Mouse (Mus musculus): ENCODE measurements around the gene Mprip. TPM values are rescaled to one million over a fixed set of nuclear protein-coding genes. Genes with fewer than 3 reads are reported as not detected.
A peak's percentile ranks its signal among the peaks of the same experiment; 100 is the strongest.
"Not testable (repeated sequence)": the region's sequence is repeated elsewhere in the genome, so short reads cannot be mapped to it uniquely, and the experiment has no call there.

Gene Mprip
- total RNA-seq, 2 experiments from 2014 or later, result 276 to 286 TPM

DNA sequence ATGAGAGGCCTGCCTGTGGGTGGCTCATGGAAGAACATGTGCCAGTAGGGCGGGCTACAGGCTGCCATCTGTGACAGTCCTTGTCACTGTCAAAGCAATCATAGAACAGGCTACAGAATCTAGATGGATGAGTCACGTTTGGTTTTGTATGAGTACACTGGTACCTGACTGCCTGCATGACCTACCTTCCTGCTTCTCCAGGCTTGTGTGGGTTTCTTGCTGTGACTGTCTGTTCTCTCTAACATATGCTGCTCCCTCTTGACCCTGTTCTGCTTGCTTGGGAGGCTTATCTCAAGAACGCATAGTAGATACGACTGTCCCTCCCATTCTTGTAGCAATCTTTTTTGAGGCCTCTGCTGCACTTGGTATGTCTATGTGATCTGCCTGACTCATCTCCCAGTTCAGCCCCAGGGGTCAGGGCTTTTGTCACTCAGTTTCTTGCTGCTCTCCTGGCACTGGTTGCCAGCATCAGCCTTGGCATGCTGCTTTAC, 56.7 kb downstream of the Mprip start:
- peak; percentile 70 to 71 for DNase-seq

DNA sequence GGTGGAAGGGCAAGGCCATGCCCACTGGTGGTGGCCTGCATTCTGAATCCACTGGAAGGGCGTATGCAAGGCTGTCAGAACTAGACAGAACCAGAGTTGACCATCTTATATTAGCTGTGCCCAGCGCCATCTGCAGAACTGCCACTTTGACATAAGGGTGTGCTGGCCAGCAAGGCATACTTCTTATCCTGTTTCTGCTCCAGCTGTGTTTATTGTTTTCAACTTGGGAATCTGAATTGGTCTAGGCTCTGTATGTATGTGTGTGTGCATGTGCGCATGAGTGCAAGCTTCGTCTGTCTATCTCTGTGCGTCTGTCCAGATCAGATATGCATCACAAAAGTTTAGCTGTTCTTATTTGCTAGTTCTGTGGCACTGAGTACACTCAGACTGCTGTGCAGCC, 58.1 kb downstream of the Mprip start:
- no peak for DNase-seq

DNA sequence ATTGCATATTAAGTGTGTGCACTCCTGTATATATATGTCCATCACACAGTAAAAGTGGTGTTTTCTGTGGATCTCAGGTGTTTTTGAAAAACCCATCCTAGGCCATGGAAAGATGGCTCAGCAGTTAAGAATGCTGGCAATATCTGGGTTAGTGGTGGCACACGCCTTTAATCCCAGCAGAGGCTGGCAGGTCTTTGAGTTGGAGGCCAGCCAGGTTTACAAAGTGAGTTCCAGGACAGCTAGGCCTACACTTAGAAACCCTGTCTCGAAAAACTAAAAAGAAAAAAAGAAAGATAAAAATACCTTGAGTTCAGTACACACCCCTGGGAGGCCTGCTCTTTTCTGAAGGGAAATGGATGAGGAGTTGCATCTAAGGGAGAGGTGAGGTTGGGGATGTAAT, 60.3 kb downstream of the Mprip start:
- no peak for DNase-seq

DNA sequence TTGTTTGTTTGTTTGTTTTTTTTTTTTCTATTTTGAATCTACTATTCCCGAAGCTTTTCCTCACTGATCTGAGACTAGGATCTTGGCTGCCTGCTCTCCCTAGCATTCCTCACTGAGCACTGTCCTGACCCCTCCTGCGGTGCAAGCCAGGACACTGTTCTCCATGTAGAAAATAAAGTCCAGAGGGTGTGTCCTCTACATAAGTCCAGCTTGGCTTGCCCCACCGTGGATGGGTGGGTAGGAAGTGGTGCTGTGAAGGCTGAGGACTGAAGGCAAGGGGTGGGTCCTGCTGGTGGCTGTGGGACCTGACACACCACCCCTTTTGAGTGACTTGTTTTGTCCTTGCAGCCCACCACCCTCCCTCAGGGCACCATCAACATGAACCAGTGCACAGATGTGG, 66.1 kb downstream of the Mprip start:
- DNase-seq, result no peak

DNA sequence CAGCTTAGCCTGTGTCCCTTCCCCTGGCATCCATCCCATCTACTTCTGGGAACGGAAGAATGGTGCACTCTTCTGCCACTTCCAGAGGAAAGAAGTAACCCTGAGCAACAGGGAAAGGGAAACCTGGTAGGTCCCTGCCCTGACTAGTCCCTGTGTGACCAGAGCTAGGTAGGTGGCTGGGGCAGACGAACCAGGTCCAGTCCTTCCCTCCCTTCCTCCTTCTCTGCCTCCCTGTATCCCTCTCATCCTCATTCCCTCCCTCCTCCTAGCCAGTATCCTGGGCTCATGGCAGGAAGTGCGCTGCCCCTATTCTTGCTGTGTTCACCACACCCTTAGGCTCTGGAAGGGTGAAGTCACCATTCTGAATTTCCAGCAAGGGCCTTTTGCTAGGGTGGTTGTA, 70.7 kb downstream of the Mprip start:
- no peak for DNase-seq

DNA sequence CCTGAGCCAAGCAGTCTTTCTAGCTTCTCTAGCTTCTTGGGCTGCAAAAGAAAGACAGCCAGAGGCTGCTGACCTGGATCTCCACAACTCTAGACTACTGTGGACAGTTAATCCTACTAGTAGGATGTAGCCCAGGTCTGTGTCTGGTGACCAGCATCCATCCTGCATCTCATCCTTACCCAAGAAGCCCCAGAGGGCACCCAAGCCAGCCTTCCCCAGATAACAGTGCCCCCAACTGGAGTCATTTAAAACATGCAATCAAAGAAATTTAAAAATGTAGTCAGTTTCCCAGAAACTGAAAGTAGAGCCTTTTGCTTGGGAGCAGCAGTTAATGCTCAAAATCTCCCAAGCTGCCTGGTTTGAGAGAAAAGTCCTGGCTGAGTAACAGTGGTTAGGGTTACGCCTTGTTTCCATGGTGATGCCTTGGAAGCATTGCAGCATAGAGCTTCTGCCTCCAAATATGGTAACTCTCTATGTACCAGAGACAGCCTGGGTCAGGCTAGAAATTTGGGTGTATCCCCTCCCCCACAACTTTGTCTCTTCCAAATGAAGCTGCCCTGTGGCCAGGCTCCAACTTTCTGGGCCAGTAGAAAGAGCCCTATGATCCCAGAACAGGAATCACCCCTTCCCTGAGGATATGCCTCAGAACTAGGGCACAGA, 71.4 kb downstream of the Mprip start:
- peak; percentile 55 to 58 for DNase-seq

DNA sequence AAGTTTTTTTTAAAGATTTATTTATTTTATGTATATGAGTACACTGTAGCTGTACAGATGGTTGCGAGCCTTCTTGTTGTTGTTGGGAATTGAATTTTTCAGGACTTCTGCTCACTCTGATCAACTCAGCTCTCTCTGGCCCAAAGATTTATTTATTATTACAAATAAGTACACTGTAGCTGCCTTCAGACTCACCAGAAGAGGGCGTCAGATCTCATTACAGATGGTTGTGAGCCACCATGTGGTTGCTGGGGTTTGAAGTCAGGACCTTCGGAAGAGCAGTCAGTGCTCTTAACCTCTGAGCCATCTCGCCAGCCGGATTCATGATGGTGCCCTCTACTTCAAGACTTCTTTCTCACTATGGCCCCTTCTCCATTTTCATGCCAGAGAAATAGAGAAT, 72.5 kb downstream of the Mprip start:
- not testable (repeated sequence) for DNase-seq

DNA sequence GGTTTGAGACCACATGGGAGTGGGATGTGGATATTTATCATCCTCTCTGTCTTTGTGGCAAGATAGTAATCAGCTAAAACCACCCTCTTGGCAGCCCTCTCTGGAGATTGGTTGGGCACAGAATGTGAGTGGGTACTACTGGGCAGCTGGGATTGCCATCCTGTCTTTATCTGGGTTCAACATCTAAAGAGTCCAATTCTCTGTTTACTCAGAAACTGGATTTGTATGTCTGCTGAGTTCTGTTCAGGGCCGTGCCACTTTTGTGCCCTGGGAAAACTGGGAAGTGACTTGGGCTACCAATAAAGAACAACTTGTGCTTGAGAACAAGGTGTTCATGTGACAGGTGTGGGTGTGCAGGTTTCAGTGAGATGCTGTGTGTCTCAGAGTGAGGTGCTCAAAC, 73.2 kb downstream of the Mprip start:
- no peak for DNase-seq

DNA sequence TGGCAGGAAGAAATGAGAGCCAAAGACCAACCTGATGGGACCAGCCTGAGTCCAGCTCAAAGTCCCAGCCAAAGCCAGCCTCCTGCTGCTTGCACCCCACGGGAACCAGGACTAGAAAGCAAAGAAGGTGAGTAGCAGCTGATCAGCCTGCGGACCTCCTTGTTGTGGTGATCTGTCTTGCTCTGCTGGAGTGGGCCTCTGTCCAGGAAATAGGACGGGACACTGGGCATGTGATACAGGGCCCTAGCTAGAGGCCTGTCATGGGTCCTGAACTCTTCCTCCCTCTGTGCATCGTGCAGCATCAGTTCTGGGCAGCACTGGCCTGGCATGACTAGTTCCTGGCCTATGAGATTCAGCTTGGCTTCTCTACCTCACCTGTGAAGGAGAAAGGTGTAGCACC, 74.8 kb downstream of the Mprip start:
- DNase-seq, result not testable (repeated sequence)

DNA sequence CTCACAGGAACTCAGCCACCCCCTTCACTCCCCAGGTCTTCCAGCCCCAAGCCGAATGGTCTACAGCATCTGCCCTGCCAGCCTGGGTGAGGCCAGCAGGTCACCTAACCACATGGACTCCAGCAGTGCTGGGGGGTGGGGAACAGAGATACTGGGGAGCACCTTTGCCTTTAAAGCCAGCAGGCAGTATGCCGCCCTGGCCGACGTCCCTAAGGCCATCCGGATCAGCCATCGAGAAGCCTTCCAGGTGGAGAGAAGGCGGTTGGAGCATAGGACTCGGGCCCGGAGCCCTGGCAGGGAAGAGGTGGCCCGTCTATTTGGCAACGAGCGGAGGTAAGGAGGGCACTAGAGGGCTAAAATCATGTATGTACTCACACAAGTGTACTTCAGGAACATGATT, 76.1 kb downstream of the Mprip start:
- no peak for DNase-seq

DNA sequence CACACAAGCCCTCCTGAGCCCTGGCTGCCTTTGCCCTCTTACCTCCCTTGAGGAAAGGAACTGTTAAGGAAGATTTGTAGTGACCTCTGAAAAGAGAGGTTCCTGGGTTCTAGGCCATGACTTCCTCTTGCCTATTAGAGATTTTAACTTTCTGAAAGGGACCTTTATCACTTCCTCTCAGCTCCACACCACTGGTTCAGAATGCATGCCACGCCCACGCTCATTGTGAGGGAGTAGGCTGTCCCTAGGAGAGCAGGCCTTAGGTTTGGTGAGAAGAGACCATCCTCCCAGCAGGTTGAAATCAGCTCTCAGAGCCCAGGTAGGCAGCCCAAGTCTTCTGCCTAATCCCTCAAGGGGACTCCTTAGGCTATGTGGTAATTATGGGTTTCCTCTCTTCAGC, 78.9 kb downstream of the Mprip start:
- no peak for DNase-seq

DNA sequence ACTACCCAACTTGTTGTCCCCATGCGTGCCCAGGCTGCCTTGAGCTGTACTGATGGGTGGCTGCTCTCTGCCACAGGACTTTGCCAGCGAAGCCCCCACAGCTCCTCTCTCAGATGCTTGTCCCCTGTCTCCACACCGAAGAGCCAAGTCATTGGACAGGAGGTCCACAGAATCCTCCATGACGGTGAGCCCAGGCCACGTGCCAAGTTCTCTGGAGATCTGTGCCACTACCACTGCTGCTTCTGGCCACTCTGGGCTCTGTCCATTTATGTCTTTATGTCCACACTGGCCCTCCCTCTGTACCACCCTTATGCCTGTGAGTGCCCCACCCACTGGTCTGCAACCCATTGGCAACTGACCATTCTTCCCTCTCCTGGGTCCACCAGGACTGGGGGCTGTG, 80.8 kb downstream of the Mprip start:
- DNase-seq, result no peak

DNA sequence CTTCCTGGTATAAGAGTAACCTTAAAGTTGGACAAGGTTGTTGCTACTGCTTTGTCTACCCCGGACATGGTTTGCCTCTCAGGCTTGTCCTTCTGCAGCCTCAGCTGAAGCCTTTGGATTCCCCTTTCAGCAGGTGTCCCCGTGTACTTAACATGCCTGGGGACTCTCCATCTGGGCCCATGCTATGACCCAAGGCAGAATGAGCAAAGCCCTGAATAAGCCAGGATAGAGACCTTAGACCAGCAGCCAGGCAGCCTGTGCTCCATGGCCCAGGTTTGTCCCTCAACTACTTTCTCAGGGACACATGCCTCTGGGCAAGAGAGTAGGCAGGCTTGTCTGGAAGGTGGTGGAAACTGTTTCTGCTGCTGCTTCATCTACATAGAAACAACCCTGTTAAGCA, 82.2 kb downstream of the Mprip start:
- DNase-seq, result no peak

DNA sequence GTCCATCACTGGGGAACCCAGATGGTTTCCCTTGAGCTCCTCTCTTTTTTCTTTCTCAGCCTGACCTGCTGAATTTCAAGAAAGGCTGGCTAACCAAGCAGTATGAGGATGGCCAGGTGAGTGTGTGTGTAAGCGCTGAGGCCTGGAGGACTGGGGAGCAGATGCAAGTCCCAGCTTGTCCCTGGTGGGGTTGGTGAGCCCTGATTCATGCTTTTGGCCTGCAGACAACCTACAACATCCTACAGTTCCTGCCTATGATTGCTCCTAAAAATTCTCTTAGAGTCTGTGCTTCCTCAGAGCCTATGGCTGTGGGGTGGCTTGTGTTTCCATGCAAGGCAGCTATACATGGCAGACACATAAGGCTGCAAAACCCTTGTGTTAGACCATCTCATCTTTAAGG, 82.6 kb downstream of the Mprip start:
- no peak for DNase-seq

DNA sequence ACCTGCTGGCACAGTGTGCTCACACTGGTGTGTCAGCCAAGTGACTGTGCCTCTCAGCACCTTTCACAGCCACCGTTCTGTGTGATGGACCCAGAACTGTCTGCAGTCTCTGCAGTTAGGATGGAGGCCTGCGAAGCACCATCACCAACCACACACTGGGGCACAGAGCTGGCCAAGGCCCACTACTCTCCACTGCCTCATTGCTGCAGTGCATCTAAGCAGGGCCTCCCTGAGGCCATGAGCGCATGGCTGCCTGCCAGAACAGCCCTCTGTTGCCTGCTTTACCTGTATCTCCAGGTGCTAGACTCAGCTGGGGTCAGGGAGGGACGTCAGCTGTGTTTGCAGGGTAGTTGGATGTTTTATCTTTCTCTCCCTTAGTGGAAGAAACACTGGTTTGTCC, 83.3 kb downstream of the Mprip start:
- DNase-seq, result no peak

DNA sequence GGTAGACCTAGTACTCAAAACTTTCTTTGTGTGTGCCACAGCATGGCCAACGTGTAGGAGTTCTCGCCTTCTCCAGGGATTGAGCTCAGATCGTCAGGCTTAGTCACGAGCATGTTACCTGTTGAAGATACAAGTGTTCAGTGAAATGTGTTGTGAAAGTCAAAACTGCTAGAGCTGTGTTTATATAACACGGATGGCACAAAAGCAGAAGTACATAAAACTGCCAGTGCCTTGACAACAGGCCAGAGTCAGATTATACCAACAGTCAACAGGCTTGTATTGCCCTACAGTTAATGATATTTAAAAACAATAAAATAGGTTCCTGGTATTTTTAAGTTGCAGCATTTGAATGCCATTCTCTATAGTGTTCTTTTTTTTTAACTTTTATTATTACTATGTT, 84.7 kb downstream of the Mprip start:
- DNase-seq, result no peak

DNA sequence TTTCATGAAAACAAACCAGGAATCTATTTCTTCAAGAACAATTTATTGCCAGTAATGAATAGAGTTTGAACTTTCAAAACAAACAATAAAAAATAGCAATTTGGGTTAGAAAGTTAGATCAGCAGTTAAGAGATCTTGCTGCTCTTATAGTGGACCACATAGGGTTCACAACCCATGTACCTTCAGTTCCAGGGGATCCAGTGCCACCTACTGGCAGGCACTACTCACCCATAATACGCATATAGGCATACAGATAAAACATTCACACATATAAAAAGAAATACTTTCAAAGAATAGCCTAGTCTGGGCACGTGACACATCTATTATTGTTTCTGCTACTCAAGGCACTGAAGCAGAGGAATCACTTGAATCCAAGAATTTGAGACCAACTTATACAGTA, 85.5 kb downstream of the Mprip start:
- no peak for DNase-seq

DNA sequence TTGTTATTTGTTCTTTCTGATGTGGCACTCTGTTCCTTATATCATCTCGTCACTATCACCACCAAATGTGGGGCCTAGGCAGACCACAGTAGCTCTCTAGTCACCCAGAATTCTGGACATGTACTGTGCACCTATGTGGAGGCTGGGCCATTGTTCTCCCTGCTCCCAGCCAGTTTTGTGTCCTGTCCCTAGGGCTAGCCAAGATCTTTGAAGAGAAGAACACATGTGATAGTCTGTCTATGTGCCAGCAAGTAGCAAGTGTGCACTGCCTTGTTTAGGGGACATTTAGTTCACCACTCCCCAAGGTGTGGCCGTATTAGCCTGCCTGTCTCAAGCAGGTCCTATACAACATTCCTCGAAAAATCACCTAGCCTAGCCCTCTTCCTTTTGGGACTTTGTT, 87.9 kb downstream of the Mprip start:
- no peak for DNase-seq

DNA sequence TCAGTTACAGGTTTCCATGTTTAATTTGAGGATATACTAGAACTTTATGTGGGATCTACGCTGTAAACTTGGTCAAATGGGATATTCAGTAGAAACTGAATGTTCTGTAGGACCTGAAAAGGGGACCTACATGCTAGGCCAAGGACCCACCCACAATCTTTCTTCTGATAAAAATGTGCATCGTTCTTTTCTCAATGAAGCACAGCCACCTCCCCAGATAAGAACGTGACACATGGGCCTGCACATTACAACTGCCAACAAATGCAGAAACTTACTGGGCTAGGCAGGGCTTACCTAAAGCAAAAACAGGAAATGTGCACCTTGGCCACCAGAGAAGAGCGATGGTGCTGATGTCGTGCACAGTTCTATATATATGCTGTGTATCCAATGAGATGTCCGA, 93.4 kb downstream of the Mprip start:
- DNase-seq, result no peak

DNA sequence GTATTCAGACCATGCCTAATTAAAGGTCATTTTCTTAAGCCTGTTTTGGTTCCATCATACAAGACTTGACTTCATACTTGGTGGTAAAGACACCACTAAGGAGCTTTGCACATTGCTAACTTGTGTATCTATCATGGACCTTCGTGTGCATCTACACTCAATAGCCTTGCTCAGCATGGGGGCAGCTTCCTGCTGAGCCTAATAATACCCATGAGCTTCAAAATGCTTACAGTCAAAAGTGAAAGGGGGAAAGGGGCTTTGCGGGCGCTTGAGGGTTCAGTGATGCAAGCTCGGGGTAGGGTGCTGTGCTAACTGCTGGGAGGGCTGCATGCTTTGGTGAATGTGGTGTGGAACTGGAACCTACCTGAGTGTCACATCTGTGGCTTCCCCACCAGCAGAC, 95.2 kb downstream of the Mprip start:
- no peak for DNase-seq

DNA sequence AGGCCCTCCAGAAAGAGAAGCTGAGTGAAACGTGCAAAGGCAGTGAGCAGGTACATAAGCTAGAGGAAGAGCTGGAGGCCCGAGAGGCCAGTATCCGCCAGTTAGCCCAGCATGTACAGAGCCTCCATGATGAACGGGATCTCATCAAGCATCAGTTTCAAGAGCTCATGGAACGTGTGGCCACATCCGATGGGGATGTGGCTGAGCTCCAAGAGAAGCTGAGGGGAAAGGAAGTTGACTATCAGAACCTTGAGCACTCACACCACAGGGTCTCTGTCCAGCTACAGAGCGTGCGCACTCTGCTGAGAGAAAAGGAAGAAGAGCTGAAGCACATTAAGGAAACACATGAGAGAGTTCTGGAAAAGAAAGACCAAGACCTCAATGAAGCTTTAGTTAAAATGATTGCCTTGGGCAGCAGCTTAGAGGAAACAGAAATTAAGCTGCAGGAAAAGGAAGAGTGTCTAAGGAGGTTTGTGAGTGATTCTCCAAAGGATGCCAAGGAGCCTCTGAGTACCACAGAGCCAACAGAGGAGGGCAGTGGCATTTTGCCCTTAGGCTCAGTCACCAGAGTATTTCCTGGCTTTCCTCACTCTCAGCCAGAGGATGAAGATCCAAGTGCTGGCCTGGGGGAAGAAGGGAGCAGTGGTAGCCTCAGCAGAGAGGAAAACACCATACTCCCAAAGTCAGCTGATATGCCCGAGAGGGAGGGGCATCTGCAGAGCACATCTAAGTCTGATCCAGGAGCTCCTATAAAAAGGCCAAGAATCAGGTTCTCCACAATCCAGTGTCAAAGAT, 97.3 kb downstream of the Mprip start:
- no peak for DNase-seq

DNA sequence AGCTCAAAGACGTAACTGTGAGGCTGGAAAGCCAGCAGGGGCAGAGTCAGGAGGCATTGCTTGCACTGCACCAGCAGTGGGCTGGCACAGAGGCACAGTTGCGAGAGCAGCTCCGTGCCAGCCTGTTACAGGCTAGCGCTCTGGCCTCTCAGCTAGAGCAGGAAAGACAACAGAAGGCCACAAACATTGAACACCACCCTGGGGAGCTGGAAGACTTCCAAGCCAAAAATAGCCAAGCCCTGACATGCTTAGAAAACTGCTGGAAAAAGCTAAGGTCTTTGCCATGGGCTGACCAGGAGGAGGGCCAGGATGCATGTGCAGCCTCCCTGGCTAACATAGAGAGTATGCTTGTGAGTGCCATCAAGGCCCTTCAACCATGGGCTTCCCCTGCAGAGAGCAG, 98.1 kb downstream of the Mprip start:
- DNase-seq, result peak; percentile 48 to 65

DNA sequence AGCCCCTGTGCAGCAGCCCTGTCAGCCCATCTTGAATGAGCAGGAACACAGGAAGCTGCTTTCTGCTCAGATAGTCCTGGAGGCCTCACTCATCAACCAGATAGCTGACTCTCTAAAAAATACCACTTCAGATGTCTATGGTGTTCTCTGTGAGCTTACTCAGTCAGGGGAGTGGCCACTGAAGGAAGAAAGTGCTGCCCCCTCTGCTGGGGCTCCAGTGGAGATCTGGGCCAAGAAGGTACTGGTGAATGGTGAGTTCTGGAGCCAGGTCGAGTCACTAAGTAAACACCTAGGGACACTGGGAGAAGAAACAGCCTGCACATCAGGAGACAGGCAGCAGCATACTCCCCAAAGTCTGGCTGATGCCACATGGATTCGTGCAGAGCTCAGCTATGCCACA, 98.5 kb downstream of the Mprip start:
- DNase-seq, result no peak

DNA sequence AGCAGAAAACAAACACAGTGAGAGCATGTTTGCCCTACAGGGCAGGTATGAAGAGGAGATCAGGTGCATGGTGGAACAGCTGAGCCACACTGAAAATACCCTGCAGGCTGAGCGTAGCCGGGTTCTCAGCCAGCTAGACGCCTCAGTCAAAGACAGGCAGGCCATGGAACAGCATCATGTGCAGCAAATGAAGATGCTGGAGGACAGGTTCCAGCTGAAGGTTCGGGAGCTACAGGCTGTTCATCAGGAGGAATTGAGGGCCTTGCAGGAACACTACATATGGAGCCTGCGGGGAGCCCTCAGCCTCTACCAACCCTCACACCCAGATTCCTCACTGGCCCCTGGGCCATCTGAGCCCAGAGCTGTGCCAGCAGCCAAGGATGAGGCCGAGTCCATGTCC, 99.7 kb downstream of the Mprip start:
- no peak for DNase-seq

Data from layer of hippocampus, postnatal 36 days (tissue).